Mouse (Mus musculus) MEL (cell line): ENCODE measurements at regions not wholly inside any gene's neighbourhood (a gene's known extent, or its start where the extent isn't known, plus 50 kb on each side); places are given as distances from the start of the nearest gene placed in this dataset.

Experiments used
- BHLHE40 ChIP-seq: IDR thresholded peaks from 2 replicates; pipeline ENCODE4 v1.6.1; 2012; ENCODE audit warnings: low read depth, mild to moderate bottlenecking, inconsistent platforms, low read length, improper control_type of control experiment, borderline replicate concordance
- CTCF ChIP-seq, 3 experiments: IDR thresholded peaks in 2 of 3; conservative IDR thresholded peaks in 1 of 3; 2 replicates each; pipeline ENCODE4 v1.5.1; 2011 to 2012; ENCODE audit warnings: low read length in 3 of 3, low read depth in 2 of 3, mild to moderate bottlenecking in 2 of 3, improper control_type of control experiment in 1 of 3, inconsistent platforms in 1 of 3, mixed read lengths in 1 of 3, moderate library complexity in 1 of 3; ENCODE audit not compliant: control insufficient read depth in 1 of 3, insufficient read depth in 1 of 3, poor library complexity in 1 of 3, severe bottlenecking in 1 of 3
- E2F4 ChIP-seq: IDR thresholded peaks from 2 replicates; pipeline ENCODE4 v1.6.1; 2011; ENCODE audit warnings: low read depth, low read length, improper control_type of control experiment, borderline replicate concordance
- KAT2A ChIP-seq: conservative IDR thresholded peaks from 2 replicates; pipeline ENCODE4 v1.6.1; 2012; ENCODE audit warnings: low read depth, low read length, improper control_type of control experiment, inconsistent platforms
- POLR2A ChIP-seq, 2 experiments: IDR thresholded peaks; 2 replicates each; pipeline ENCODE4 v1.6.1; 2011 to 2012; ENCODE audit warnings: low read length in 2 of 2, mild to moderate bottlenecking in 2 of 2, control low read depth in 1 of 2, improper control_type of control experiment in 1 of 2, low read depth in 1 of 2, moderate library complexity in 1 of 2; ENCODE audit not compliant: control insufficient read depth in 1 of 2, insufficient read depth in 1 of 2, poor library complexity in 1 of 2
- POLR2AphosphoS2 ChIP-seq: IDR thresholded peaks from 2 replicates; pipeline ENCODE4 v1.6.1; 2011; ENCODE audit warnings: low read length, improper control_type of control experiment
- RAD21 ChIP-seq: IDR thresholded peaks from 2 replicates; pipeline ENCODE4 v1.6.1; 2011; ENCODE audit warnings: mild to moderate bottlenecking, low read depth, low read length, improper control_type of control experiment
- TAL1 ChIP-seq: IDR thresholded peaks from 2 replicates; pipeline ENCODE4 v1.6.1; 2012; ENCODE audit warnings: mild to moderate bottlenecking, inconsistent platforms, low read length, moderate library complexity, mixed read lengths
- UBTF ChIP-seq: IDR thresholded peaks from 2 replicates; pipeline ENCODE4 v1.6.1; 2012; ENCODE audit warnings: low read depth, mild to moderate bottlenecking, inconsistent platforms, low read length, improper control_type of control experiment, moderate library complexity, borderline replicate concordance; ENCODE audit not compliant: insufficient read depth

GRCm38 (mm10) chr17:79966981-79967380 is 71.1 kb upstream of the Atl2 start:
- no peak for TF ChIP-seq CTCF (IDR thresholded peaks at IDR 0.05 in 2 of 3, conservative IDR thresholded peaks at IDR 0.05 in 1 of 3; ENCODE audit: control insufficient read depth in 1 of 3, insufficient read depth in 1 of 3, low read depth in 2 of 3, low read length in 3 of 3, poor library complexity in 1 of 3, severe bottlenecking in 1 of 3)
- no peak for TF ChIP-seq KAT2A
- no peak for TF ChIP-seq UBTF
- TF ChIP-seq BHLHE40: no peak
- TF ChIP-seq E2F4: no peak
- TF ChIP-seq POLR2AphosphoS2: no peak
- TF ChIP-seq POLR2A (IDR thresholded peaks at IDR 0.05; ENCODE audit: control insufficient read depth in 1 of 2, insufficient read depth in 1 of 2, low read depth in 1 of 2, low read length in 2 of 2, poor library complexity in 1 of 2): peak in 1 of 2 experiments; percentile 30; a peak in 1 of 4 replicates
- no peak for TF ChIP-seq RAD21
- no peak for TF ChIP-seq TAL1
